Mouse (Mus musculus): ENCODE measurements around the gene Lrrn1.

Gene Lrrn1

DNA sequence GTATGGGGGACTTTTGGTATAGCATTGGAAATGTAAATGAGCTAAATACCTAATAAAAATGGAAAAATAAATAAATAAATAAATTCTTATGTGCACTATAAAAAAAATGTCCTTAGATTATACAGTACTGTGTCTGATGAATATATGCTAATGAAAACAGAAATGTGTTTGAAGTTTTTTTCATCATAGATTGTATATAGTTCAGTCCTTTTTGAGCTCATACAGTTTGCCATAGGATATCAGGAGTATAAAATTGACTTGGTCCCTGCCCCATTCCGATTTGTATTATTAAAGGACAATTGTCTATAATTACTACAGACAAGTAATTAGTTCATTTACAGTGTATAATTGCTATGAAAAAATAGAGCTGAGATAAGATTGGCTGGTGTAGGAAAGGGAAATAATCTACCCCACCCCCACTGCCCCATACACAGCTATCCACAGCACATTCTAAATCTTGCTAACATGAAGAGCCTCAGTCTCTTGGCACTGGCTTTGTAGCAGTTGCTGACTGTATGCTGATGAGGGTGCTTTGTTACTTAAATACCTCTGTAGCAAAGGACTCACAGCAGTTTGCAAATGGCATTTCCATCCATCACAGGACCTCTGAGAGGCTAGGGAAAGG is 54.3 kb downstream of the Lrrn1 start:
- DNase-seq (ENCODE audit: low read depth, low spot score), result no peak

DNA sequence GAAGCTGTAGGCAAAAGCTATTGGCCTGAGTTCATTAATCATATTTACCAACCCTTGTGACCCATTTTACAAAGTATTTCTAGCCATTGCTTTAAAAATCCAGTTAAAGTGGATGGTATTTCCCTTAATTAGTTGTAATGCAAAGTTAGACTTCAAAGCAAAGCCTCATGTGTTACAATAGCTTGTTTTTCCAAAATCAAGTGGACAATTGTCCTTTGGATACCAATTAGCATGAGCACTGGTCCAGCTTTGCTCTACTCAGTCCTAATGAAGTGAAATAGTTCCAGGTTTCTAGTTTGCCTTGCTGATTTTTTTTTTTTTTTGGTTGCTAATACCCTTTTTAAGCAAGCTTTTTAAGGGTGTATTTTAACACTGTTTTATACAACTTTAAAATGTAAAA is 75.6 kb downstream of the Lrrn1 start:
- no peak for DNase-seq (ENCODE audit: low read depth, low spot score)

DNA sequence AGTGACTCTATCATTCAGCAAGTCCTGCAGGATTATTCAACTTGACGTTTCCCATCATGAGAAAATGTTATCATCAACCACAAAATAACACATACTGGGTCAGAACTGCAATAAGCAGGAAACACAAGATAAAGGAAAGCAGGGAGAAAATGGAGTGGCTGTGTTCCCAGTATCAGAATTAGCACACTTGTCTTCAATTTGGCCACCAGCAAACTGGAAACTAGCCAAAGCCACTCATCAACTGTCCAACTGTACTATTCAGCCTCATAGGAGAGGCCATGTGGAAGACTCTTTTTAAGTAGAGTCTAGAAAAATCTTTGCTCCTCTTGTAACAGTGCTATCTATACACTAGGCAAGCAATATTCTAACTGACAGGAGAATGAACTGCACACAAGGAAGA is 84.7 kb downstream of the Lrrn1 start:
- no peak for DNase-seq (ENCODE audit: low read depth, low spot score)
